Mouse (Mus musculus): ENCODE measurements around the gene Zdhhc12.

GRCm38 (mm10) chr2:30072875-30073274, 20.6 kb downstream of the Zdhhc12 start:
- TF ChIP-seq POLR2A (IDR thresholded peaks at IDR 0.05; ENCODE audit: control insufficient read depth, extremely low read depth, insufficient read depth, low read length, poor library complexity): no peak
- TF ChIP-seq CTCF (IDR thresholded peaks at IDR 0.05; ENCODE audit: borderline replicate concordance, control insufficient read depth, extremely low read depth, insufficient read depth, low read length, poor library complexity): no peak

Measured in thymus, adult 2 months (tissue).